Mouse (Mus musculus) gastrocnemius, adult 2 months (tissue): ENCODE measurements around the gene Coq2. TPM values are rescaled to one million over a fixed set of nuclear protein-coding genes. Genes with fewer than 3 reads are reported as not detected.
A peak's percentile ranks its signal among the peaks of the same experiment; 100 is the strongest.

Source experiments
- DNase-seq: peaks from one replicate; pipeline ENCODE4 v3.0.0; 2022
- H3K27ac ChIP-seq: fragments of 200-600 bp; 2 replicates; pipeline ENCODE4 v1.8.1; 2022; ENCODE audit warnings: mild to moderate bottlenecking
- H3K4me3 ChIP-seq: fragments of 200-600 bp; 2 replicates; pipeline ENCODE4 v1.8.1; 2022; ENCODE audit warnings: mild to moderate bottlenecking, moderate library complexity
- CTCF ChIP-seq: fragments of 200-600 bp; IDR thresholded peaks from 2 replicates; pipeline ENCODE4 v1.8.1; 2022; ENCODE audit warnings: antibody characterized with exemption, mild to moderate bottlenecking, moderate library complexity
- intact Hi-C: fragments of 180-260 bp; cut with DNase I; formaldehyde crosslinking; loops from one replicate; pipeline ENCODE4 v1.15.1; 2025
- total RNA-seq, 2 experiments: library from RNA; stranded (reverse); gene quantifications; 2 replicates each; pipeline ENCODE4 v1.2.3; 2021

The Coq2 gene
- total RNA-seq, 2 experiments from 2014 or later = 72.2 to 74.6 TPM

GRCm38 (mm10) chr5:100605828-100606229, 69.1 kb downstream of the Coq2 start:
- TF ChIP-seq CTCF = no peak
- DNase-seq = peak; percentile 82
- peak overlapping the region; percentile 71 for H3K27ac ChIP-seq
- intact Hi-C loops = no loop called here
- H3K4me3 ChIP-seq = peak overlapping the region; percentile 30

Other genes starting within 250 kb of the Coq2 start
- gene Lin54, start 174.5 kb downstream of the Coq2 start, total RNA-seq = 1 to 10 TPM; 3.2 to 4.9 TPM
- gene Cops4, start 156.8 kb downstream of the Coq2 start, total RNA-seq = 100 to 1,000 TPM; 111 to 121 TPM
- not detected for gene Plac8, start 102.9 kb downstream of the Coq2 start, total RNA-seq
- gene Hpse, start 44.6 kb upstream of the Coq2 start, total RNA-seq = under 1 TPM; 0.20 to 0.45 TPM
- 1 to 10 TPM; 5.1 to 5.3 TPM for gene Helq, start 123.5 kb upstream of the Coq2 start, total RNA-seq
- 10 to 100 TPM; 62.6 to 74.4 TPM for gene Mrps18c, start 123.5 kb upstream of the Coq2 start, total RNA-seq
- 1 to 10 TPM; 4.3 to 4.4 TPM for gene Abraxas1, start 145.8 kb upstream of the Coq2 start, total RNA-seq
- gene Gpat3, start 170.6 kb upstream of the Coq2 start, total RNA-seq = 1 to 10 TPM; 2.7 to 8.2 TPM